Mouse (Mus musculus): Measurements from ENCODE around the gene Tmem45a2.
"Not testable (repeated sequence)": the region's sequence is repeated elsewhere in the genome, so short reads cannot be mapped to it uniquely, and the experiment has no call there.

The Tmem45a2 gene

DNA sequence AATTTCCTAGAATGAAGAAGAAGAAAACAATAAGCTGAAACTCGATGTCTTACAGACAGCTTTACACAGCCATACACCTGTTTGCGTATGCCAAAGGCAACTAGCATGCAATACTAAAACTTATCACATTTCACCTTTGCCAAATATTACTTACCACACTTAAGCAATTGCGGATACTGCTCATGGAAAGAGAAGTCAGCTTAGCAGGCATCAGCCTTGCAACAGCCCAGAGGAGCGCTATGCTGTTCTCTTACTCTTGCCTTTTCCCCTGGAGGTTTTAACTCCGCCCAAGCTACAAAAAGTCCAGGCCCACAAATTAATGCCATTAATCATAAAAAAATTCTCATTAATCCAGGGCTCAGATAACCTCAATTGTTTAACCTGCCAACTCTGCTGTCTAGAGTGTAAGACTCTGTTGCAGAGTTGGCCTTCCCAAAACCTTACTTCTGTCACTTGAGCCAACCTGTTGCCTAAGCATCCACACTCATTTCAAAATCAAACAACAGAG lies at the start of gene Tmem45a2:
TSS of gene Tmem45a2 (minus strand) at position 241 of the 508 bp plus-strand sequence.
- DNase-seq: no peak

DNA sequence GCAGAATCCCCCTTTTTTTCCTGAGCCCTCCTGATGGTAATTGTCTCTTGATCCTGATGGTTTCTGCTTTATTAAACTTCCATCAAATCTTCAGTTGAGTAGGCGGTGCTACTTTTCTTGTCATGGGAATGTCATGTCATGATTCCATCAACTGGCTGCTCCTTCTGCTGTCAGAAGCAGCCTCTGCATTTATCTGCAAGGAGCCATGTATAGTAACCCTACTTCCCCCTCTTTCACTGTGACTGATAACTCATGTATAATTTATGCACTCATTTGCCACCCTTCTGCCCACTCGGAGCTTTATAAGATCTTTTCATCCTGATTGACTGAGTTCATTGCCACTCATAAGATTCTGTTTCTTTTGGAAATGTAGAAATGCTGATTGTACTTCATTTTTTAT lies 46.4 kb upstream of the Tmem45a2 start:
- no peak for DNase-seq

DNA sequence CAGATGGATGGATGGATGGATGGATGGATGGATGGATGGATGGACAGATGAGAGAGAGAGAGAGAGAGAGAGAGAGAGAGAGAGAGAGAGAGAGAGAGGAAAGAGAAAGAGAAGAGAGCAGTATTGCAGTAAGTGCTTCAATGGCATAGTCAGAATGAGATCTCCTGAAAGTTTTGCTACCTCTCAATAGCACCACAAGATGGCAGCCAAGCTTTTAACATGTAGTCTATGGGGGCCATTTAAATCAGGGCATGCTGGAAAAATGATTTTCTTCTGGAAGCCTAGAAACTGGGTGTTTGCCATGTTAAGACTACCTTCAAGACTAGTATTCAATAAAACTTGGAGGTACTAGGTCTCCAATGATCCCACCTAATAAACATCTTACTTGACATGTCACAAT lies 44.9 kb upstream of the Tmem45a2 start:
- DNase-seq: no peak

DNA sequence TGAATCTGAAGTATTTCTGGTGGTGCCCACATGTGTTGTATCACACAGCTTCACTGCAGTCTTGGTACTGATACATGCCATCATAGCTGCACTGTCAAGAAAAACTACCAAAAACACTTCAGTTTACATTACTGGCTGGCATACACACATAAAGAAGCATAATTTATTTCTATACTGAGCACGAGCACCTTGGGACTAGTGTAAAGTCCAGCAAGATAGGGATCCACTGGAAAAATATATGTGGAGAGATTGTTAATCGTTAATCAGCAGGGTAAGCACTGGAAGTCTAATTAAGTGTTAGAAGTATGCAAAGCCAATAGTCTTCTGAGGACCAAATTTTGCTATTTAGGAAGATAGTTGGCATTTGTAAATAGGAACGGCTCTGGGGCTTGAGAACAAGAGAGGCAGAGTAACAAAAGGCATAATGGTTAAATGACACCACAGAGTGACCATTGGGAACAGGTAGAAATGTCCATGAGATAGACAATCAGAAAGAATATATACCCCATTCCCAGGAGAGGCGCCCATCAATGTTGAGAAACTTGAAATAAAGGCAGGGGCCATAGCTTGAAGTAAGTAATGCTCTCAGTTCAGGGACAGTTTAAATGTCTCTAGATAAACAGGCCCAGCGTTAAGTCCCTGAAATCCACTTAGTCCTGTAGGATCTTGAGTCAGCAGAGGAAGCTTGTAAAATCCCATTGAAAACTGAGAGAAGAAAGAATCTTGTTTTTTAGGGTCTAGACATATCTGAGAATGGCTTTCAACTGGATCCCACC lies 35.2 kb upstream of the Tmem45a2 start:
- no peak for DNase-seq

DNA sequence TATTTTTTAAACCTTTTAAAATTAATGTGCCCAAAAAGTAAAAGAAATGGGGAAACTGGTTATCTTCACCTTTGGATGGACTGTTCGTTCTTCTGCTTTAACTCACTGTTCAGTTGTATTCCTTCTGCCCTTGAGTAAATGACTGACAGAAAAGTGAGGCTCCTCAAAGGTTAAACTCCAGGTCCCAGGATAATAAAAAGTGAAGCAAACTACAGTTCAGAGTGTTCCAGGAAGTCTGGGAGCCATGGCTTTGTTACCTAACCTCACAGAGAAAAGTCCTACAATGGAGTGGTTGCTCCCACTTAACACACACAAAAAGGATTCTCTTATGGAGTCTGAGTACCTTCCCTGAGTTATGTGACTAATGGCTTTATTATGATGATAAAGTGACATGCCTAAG lies 30.0 kb upstream of the Tmem45a2 start:
- DNase-seq: peak; percentile 49 to 68

DNA sequence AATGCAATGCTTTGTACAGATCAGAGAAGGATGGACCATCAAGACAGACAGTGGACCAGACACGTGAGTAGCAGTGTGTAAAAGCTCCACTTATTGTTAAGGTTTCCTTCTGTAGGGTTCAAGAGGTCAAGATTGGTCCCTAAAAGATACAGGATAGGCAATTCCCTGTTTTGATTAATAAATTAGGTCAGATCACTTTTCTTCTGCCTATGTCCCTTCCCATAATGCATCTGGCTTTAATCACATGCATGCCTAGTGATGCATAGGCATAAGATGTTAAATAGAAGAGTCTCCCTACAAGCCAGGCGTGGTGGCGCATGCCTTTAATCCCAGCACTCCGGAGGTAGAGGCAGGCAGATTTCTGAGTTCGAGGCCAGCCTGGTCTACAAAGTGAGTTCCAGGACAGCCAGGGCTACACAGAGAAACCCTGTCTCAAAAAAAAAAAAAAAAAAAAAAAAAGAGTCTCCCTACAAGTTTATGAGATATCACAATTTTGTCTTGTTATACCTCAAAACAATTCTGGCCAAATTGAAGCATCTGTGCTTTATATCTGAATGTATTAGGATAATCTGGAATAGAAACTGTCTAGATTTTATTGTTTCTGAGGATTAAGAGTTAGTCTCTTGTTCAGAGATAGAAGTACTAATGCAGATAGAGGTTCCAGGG lies 28.5 kb upstream of the Tmem45a2 start:
- no peak for DNase-seq

DNA sequence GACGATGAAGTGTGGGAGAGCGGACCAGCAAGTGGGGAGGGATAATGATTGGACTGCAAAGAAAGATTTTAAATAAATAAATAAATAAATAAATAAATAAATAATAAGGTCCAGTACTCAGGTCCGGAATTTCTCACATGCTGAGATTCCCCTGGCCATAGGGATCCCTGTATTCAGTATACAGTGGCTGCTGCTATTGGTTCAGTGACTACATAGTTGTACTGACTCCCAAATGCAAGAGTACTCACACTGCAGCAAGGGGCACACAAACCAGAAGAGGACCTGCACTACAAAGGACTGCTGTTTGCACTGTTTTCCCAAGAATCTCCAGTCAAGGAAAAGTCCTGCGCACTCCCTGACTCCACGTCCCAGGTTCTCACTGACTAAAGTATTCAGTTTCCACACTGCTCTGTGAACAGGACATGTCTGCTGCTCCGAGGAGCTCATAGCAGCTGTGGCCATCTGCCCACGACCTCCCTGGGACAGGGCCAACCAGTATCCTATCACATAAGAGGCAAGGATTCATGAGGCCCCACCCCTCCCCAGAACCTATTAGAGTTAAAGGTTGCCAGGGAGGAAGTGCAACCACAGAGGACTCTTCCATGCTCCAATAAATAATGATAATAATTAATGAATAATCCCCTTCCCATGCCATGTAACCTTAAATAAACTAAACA lies 27.4 kb upstream of the Tmem45a2 start:
- DNase-seq: peak; percentile 37 to 46

DNA sequence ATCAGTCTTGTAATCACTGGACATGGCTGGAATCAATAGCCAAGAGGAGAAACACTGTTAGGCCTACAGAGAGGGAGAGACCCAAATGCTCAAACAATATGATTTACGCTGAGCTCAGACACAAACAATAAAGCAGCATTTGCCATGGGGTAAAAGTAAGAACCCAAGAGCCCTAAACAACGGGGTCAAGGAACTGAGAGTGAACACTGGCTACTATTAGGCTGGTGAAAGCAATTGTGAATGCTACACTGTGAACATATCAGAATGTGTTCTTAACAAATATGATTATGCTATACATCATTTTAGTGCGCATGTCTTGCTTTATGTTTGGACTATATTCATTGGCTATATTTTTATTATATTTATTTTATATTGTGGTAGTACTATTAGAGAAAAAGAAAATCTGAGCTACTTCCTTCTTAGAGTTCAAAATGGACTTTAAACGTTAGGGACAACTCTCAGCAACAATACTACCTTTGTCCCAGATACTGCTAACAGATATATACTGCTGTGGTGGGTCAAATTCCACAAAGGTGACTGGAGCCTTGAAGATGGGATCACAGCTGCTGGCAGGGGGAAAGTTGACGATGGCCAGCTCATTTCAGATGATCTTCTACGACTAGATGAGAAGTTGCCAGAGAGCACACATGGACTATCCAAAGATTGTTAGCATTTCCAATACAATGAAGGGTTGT lies 21.9 kb upstream of the Tmem45a2 start:
- no peak for DNase-seq

DNA sequence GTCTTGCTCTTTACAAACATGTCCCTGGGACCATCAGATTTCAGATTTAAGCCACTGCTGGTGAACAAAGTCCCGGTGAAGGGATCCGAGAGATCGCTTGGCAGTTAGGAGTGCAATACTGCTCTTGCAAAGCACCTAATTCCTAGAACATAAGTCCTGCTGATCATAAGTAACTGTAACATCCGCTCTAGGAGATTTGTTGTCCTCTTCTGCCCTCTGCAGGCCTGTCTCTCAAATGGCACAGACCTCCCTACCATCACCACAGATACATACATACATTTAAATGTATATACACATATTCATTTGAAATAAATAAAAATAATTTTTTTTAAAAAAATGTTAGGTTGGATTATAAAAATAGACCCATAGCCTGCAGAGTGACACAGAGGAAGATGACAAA lies 21.3 kb upstream of the Tmem45a2 start:
- peak; percentile 37 to 38 for DNase-seq

DNA sequence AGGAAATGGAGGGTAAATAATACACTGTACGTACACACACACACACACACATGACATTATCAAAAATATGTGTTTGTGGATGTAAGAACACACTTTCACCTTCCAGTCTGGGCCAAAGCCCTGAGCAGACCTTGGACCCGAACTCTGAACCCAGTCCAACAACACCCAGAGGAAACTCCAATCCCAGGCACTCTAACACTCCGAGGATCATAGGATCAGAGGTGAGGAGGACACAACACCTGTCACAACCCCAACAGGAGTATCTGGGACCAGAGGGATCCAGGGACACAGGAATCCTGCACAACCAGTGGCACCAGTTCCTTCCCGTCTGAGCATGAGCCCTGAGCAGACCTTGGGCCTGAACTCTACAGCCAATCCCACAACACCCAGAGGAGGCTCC lies 8.4 kb upstream of the Tmem45a2 start:
- no peak for DNase-seq

DNA sequence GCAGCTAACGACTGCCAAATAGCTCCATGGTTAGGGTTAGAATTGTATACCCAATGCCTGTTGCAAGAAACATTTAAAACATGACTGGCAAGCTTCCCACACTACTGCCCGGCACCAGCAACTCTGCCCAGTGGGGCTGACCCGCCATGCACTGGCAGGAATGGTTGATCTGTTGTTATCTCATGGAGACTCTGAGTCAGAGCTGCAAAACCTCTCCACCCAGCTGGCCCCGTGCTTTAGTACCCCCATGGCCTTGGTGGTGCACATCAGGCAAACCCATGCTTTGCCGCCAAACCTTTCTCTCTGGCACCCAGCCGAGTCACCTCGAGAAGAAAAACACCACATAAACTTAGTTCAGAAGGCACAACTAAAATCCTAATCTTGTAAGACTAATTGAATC lies 4.8 kb upstream of the Tmem45a2 start:
- no peak for DNase-seq

DNA sequence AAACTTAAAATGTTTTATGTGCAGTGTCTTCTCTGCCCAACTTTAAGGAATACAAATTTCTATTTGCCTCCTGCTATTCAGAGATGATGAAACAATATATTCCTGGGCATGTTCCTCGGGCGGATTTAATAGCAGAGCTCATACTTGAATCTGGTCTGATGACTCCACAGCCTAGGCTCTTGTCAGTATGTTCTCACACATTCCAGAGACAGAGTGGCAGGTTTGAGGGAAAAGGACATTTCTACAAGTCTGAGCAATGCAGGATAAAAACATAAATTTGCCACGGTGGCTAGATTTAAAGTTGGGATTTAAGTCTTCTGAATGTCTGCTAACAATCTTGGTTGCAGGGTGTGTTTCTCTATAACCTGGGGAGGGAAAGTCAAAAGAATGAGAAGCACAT lies 9.1 kb downstream of the Tmem45a2 start:
- DNase-seq: no peak

DNA sequence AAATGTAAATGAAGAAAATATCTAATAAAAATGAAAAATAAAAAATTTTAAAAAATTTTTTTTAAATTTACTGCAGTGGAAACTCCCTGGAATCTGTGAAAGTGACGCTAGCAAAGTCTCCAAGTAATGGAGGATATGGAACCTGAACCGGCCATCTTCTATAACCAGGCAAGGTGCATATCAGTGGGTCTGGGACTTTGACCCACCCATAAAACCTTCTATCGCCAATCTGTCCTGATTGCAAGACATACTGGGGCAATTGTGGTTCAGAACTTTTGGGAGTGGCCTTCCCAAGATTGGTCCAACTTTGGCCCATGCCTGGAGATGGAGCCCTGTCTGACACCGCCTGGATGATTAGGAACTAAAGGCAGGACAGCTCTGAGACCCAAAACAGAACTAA lies 14.2 kb downstream of the Tmem45a2 start:
- no peak for DNase-seq

DNA sequence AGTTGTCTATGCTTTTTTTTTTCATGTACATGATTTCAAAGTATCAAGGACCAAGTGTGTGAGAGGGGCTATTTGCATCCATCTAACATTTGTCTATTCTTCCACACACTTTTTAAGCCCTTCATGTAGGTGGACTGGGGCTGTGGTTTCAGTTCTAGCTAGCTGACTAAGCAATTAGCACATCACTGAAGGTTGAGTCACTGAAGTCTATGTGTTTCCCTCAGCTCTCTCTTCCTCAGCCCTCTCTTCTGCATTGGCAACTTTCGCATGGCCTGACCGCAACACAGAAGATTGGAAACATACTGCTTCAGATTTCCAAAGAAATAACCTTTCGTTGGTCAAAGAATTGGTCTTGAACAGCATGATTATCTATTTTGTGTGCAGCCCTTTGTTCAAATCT lies 21.2 kb downstream of the Tmem45a2 start:
- no peak for DNase-seq

DNA sequence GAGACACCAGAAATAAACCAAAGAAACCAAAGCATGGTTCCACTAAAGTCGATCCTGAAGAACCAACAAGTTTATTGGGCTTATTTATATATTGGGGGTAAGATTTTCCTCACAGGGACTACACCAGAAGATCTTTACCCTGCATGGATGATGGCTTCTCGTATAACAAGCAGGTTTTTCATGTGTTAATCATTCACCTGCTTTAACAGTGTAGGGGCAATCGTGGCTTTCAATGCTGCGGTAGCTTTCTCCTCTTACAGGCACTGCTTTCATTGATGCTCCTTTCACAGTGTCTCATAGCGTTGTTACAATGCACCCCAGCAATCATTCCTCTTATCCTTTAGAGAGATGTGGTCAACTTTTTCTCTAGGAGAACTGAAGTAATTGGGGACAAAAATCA lies 32.6 kb downstream of the Tmem45a2 start:
- no peak for DNase-seq

DNA sequence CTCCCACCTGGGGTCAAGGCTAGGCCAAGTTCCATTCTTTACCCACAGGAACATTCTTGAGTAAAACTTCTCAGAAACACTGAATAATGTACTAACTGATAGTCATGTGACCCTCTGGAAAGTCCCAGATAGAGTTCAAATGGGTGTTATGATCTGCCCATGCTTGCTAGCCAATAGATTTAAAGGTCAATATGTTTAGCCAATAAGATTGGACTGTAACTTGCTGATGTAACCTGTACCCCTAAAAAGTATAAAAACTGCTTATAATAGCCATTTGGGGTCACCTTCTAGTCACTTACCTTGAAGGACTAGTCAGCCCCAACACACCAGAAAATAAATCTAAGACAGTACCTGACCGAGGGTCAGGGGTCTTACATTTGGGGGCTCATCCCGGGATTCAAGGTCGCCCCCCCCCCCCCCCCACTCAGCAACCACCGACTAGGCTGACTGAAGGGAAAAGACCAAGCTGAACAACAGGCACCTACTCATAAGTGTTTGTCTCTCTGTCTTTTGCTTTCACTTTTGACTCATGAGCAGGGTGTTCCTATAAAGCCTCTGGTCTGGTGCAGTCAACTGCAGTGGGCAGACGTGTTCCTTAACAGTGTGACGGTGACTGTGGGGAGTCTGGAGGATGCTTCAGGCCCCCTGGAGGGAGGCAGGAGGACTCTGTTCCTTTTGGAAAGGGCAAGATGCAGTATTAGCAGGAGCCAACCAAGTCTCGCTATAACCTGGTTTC lies 40.9 kb downstream of the Tmem45a2 start:
- no peak for DNase-seq

DNA sequence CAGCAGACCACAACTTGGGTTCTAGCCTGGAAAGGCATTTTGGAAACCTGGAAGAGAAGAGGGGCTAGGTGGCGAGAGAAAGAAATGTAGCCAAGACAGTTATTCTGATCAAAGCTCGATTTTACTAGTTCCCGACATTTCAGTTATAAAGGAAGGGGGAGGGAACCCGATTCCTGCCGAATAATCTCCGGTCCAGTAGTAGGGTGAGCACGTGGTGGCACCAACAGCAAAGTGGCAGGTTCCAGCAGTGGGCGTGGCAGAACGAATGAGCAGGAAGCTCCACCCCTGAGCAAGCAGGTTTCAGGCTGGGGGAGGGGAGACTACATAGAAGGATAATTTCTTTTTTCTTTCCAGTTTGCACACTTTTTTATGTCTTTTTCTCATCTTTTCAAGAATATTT lies 72.9 kb downstream of the Tmem45a2 start:
- not testable (repeated sequence) for DNase-seq
